Mouse (Mus musculus): ENCODE data around the gene Pdzd2.

The Pdzd2 gene

DNA sequence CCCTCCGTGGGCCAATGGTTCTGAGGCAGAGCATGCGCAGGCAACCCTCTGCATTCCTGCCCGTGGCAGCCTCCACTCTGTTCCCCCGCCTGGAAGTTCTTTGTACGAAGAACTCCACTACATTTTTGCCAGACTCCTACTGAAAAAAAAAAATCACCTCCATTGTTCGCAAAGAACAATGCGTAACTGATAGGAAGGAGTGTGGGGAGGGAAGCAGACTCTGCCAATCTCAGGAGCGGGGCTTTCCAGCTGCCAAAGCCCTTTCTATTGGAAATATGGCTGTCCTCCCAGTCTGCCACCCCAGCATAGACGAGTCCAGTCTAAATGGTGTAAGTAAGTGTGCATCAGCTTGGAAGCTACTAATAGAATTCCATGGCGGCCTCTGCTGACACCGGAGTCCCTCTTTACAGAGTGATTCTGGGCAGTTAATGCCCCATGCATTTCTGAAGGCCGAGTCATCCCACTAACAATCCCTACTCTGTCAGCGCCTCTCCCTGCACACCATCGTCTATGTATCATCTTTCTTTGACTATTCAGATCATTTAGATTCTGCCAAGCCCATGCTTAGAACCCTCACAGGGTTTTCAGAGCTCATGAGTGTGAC, 221.3 kb downstream of the Pdzd2 start:
- DNase-seq, result no peak

DNA sequence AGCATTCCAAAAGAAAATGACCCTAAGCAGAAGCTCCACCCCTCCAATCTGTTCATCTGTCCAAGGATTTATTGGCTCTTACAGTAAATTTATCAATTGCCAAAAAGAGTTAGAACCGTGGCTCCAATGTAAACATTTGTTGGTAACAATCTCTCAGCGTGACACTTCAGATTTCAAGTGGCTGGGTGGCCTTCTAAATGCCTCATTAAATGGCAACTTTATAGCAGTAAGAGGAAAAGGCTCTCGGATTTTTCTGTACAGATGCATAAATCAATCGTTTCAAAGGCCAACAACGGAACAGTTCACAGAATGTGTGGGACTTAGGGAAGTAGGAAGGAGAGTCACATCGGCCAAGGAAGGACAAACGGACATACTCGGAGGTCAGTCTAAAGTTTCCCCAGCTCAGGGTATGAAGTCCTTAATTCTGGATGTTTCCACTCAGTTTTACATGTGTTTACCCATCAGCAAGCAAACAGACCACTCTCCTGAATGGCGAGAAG, 222.4 kb downstream of the Pdzd2 start:
- no peak for DNase-seq

DNA sequence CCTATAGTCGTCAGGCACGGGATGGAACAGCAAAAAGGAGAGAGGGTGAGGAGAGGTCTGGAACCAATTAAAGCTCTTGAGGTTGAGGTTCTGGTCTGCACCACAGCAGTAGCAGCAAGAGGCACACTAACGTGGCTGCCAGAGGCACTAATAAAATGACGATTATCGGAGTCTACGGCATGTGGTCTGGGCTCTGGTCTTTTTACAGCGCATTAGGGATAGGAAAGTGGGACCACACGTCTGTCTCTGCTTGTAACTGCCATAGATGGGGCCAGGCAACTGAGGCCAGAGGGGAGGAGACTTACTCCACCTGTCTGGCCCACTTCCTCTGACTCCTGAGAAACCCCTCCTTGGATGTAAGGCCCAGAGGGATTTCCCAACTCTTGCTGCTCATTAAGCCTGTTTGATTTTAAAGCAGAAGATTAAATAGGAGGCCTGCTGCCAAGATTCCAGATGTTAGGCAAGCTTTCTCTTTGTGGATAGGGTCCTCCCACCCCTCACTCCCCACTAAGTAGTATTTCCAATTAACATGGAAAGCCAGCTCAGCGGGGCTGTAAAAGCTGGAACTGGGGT, 224.4 kb downstream of the Pdzd2 start:
- no peak for DNase-seq

DNA sequence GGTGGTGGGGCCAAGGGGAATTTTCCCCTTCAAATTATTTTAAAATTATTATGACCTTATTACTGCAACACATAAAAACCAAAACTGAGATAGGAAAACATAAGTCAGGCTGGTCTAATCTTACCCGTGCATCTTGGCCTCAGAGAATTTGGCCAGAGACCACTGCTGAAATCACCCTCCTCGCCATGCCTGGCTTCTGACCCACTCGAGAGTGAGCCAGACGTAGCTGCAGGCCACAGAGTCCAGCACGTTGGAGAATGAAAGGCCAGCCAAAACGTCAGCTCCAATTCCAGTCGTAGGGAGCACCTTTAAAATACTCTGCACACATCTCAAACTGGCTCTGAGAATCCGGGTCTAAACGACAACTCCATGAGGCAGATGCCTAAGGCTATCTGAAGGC, 226.2 kb downstream of the Pdzd2 start:
- no peak for DNase-seq

DNA sequence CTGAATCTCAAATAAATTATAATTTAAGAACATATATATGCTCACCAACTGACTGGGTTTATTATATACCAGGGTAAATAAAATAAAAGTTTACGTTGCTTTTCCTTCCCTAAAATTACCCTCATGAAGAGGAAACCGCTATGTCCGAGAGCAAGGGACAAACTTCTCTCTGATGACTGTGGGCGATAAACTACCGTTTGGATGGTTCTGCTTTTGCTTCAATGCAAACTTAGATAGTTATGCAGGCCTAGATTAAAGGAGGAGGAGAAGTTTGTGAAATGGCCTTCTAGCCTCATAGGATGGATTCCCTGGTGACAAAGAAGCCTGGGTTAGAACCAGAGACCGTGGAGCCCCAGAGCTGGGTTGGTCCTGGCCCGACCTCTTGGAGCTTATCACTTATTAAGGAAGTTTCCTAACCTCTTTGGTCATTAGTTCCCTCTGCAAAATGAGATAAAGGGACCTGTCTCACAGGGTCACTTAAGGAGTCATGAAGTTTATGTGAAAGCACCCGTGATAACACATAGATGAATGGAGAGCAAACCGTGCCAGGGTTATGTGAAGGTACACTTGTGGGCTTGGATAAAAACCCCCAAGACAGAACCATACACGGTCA, 230.9 kb downstream of the Pdzd2 start:
- no peak for DNase-seq

DNA sequence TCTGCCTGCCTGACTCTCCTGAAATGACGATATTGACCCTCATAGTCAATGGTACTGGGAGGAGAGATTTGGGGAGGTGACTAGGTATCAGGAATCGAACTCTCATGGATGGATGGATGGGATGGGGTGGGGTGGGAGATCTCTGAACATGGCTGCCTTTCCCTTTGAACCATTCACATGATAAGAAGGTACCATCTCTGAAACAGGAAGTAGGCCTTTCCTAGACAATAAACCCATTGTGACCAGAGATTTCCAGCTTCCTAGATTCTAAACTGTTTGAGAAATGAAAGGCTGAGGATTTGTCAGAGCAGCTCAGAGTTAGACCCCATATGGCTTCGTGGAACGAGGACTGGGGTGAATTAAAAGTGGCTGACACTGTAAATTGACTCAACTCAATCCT, 232.2 kb downstream of the Pdzd2 start:
- no peak for DNase-seq

DNA sequence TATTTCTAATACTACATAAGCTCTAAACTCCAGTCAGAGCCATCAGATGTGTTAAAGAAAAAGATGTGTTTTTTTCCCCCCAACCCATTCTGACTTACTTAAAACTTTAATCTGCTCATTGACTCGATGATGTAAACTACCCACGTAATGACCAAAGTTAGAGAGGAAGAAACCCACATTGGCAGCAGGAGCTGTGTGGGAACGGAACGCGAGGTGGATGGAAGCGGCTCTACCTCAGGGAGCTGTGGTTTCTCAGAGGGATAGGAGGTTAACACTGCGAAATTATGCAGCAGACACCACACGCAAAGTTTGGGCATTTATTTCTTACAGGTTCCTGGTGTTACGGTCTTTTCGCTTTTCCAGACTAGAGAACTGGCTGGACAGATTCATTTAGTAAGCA, 233.2 kb downstream of the Pdzd2 start:
- DNase-seq, result no peak

DNA sequence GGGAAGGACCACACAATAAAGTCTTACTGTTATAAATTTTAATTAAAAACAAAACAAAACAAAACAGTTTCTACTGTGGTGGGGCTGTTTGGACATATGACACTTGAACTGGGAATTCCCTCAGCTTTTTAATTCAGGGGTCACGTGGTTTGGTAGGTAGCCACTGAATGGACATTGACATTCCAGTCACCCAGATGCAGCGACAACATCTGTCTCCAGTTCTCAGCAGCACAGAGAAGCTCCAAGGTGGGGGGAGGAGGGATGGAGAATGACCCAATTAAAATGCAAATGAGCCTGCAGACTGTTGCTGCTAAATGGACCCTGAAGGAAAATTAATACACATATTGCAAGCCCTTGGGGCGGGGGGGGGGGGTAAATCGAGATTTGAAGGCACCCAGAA, 233.6 kb downstream of the Pdzd2 start:
- no peak for DNase-seq

DNA sequence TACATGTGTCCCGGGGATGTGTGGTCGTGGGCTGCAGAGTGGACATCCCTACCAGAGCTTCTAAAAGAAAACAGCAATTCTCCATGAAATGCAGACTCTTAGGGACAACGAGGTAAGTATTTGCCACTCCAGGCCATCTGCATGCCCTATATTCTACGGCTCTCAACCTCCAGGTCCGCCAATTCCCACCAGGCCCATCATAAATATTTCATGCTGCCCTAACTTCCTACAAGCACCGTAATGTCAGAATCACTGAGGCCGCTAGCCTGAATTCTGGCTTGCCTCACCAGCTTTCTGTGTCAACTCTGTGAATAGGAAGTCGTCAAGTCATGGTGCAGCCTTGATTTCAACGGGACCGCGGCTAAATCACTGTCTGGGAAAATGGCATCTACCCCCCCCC, 234.2 kb downstream of the Pdzd2 start:
- DNase-seq, result no peak

DNA sequence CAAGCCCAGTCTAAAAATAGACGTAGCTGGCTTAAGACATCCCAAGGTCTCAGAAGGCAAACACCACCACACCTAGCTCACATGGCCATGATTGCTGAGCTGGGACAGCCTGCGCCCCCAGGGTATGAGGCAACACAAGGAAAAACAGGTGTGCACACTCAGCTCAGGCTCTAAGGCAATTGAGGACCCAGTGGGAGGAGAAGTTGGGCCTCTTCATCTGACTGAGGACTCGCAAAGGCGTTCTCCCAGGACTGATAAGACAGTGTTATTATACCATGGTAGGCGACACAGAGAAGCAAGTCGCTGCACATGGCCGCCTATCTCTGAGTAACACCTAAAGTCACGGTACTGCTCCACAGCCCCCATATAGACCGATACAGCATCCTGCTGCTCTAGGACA, 235.8 kb downstream of the Pdzd2 start:
- DNase-seq, result no peak

DNA sequence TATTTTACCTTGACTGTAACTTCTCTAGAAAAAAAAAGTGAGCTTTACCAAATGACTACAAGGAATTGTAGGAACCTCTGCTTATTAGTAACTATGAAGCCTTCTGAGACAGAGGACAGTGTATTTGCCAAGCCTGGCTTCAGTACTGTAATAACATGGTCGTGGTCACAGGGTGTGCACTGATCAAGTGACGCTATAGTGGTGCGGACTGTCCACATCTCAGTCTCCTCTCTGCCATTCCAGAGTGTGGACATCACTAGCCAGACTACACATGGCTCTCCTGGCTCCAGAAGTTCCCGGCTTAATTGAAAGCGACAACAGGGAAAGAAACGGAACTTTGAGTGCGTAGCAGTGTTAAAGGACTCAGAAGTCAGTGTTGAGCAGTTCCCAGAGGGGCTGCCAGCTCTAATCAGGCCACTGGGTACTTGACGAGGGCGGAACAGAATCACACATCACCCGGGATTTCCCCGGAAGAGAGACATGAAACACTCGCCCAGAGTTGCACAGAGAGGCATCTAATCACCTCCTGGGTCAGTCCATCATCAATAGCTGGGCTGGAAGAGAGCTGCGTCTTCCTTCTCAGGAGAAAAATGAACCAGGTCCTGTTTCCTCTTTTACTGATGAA, 237.7 kb downstream of the Pdzd2 start:
- no peak for DNase-seq

DNA sequence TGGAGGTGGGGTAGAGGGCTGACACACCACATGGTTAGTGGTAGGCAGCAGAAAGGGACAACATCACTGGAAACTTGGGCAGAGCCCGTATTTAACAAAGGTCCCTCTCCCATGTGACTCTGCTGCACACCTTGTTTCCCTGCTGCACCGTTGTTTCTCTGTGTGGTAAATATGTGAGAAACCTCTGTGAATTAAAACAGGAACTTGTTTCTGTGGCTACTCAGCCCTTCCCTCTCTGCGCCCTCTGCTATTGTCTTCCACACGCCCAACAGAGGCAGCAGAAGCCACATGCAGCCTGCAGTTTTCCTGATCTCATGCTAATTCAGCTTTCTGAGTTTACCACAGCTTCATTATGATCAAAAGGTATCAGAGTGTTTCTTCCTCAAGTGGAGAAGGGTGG, 239.1 kb downstream of the Pdzd2 start:
- DNase-seq, result no peak

DNA sequence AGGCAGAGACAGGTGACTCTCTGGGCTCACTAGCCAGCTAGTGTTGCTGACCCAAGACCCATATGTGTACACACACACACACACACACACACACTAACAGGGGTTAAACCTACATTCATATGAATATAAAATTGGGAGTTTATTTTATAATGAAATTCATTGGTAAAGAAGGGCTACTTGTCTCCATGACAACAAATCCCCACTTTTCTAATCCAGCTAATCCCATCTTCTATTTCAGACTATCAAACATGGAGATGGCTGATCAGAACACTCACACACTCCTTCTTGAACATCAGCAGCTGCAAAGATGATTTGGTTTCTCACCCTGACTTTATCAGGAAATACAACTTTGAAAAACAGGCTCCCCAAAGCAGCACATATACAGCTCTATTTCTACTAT, 245.6 kb downstream of the Pdzd2 start:
- DNase-seq, result no peak

DNA sequence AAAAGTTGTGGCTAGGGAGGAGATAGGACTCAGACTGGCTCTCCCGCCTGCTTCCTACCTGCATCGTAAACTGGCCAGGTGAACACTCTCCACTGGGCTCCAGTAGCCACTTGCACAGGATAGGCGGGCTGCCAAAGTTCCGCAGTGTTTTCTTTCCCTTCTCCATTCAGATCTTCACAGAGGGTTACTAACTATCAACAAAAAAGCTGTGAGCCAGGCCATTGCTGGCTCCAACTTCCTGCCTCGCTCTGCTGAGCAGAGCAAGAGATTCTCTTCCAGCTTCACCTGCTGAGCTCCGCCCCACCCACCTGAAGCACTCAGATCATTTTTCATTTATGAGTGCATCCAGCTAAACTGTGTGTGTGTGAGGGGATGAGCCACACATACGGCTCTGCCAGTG, 246.5 kb downstream of the Pdzd2 start:
- DNase-seq, result no peak

DNA sequence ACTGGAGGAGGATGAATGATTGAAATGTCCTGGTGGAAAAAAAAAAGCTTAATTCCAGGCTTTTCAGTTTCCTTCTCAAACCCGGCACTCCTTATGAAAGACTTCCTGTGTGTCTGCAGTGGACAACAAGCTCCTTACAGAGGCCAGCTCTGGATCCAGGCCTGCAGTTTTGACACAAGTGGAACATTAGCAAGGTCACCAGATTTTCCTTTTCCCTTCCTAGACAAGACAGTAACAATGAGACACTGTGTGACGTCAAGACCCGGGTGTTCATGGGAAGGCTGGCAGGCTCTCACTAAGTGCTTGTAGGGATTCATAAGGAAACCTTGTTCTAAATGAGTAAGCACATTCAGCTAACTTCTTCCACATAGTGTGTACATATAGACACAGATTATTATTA, 248.8 kb downstream of the Pdzd2 start:
- DNase-seq, result no peak

DNA sequence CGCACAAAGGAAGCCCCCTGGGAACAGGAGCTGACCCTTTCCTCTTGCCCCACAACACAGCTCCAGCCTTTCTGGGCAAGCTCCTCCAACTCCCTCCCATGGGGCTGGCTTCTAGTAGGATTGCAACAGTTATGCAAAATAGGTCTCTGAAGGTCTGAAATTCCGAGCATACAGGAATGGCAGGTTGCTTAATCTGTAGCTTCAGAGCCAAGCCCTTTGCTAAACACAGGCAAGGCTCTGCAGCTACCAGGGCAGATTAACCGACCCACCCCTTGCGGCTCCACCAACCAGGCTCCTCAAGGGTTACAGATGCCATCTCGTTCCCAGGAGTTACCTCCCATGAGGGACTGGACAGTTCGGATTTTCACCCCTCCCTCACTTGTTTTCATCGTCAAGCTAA, 249.2 kb downstream of the Pdzd2 start:
- DNase-seq, result no peak

DNA sequence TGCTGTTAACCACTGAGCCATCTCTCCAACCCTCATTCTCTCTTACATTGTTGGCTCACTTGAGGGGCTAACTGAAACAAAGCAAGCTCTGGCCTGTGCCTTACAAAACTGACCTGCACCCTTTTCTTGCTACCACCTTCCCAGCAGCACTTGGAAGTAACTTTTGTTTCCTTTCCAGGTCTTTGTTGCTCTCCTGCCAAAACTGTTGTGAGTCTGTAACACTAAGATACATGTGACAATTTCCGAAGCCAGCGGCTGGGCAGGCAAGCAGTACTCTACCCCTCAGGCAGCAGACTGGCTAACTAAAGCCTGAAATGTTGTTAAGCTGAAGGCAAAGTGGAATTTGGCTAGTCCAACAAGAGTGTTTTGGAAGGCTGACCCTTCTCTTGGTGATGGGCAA, 251.4 kb downstream of the Pdzd2 start:
- DNase-seq, result no peak

DNA sequence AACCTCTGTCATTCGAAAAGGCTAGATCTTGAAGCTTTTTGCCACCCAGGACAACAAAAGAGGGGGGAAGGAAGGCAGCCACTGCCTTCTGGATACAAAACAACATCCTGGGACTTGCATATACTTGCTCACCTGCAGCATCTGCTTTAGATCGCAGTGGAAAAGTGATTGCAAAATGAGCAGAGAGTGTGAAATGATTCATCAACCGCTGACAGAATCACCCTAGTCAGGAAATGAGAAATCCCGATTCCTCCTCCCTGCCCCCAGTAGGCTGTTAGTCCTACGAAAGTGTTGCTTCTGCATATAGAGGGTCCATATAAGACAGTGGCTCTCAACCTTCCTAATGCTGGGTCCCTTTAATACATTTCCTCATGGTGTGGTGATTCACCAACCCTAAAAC, 258.5 kb downstream of the Pdzd2 start:
- DNase-seq, result no peak

DNA sequence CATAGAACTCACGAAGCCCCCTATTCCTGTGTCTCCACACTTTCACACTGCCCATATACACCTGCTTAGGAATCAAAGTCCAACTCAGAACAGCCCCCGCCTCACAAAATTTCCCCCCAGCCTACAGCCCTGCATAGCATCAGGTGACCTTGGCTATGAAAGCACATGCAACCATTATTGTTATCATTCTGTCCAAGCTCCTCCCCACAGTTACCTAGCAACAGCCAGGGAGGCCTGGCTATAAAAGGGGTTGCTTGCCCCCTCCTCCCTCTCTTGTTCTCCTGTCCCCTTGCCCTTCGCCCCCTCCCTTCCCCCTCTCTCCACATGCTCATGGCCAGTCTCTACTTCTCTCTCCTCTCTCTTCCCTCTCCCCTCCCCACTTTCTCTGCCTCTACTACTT, 259.4 kb downstream of the Pdzd2 start:
- no peak for DNase-seq

DNA sequence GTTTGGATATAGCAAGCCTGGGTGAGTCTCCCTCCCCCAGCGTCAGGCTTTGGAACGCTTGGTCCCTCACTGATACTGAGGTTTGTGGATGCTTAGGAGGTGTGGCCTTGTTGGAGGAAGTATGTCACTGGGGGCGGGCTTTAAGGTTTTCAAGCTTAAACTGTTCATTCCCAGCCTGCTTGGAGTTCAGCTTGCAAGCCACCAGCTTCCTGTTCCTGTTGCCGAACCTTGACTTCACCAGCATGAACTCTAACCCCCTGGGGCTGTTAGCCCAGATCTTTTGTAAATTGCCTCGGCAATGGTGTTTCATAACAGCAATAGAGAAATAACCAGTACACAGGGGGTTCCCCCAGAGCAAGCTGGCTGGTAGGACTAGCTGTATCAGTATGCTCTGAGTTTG, 260.4 kb downstream of the Pdzd2 start:
- DNase-seq, result no peak

DNA sequence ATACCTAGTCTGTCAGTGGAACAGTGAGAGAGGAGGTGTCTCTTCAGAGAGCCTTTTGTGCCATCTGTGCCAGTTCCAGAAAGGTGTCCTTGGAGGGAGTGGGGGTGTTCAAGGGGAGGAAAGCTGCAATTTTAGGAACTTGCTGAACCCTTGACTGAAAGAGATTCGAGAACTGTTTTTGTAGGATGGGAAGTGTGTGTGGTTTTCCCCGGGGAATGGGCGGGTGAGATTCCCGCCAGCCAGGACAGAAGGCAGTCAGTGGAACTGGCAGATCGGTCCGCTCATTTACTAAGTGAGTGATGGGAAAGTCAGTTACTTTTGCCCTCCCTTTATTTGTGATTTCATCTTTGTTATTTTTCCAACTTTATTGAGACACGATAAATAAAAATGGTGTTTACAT, 266.1 kb downstream of the Pdzd2 start:
- DNase-seq, result no peak

DNA sequence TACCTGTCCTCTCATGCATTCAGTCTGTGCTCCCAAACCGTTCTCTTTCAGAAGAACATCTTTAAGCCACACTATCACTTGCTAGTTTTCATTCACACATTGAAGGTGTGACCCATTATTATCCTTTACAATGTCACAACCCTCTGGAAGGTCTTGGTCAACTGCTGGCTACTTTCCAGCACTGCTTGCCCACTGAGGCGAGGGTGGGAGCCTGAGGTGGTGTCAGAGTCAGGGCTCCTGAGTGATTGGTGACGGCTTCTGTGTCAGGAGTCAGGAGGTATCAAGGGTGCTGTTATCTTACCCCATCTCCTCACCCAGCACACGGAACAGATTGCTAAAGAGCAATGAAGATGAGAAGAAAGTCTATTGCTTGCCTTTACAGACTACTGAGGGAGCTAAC, 267.1 kb downstream of the Pdzd2 start:
- no peak for DNase-seq

DNA sequence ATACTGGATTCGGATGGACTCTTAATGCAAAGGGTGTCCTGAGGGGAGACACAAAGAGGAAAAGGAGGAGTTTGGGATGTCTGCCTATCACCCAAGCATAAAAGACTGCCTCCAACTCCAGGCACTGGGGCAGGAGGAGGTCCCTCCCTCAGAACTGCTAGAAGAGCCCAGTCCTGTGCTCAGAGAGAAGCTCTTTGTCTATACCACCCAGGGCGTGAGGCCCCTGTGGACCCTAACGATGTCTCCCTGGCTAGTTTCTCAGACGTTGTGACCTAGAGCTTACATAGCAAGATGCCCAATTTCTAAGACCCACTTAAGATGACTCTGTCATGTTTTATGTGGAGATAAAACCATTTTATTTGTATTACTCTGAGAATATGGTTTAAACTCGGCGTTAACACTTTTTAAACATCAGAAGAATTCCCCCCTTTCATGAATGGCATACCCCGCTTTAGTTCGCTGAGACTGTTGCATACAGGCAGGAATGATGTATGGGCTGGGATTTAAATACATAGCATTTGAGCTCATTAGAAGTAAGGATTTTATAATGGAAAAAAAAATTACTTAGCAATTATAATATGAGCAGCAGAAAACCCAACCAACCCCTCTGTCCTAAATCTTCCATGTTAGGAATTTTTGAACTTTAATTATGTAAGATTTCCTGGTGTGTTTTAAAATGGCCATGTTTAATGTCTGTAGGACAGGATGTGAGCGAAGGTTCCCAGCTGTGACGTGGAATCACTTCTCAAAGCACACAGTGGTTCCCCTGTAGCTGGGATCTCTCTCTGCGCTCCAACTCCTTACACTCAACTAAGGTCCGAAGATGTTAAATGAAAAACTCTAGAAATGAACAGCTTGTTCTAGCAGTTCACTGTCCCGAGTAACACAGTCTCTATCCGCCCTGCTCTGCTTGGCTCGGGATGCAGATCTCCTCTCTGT, 268.6 kb downstream of the Pdzd2 start:
- no peak for DNase-seq
